Mouse (Mus musculus): ENCODE results near the gene Steap1.

The Steap1 gene

GRCm38 (mm10) chr5:5748866-5749682 is at the start of gene Steap1:
Gene Steap1 (minus strand): TSS chr5:5749326.
- peak; percentile 92 for DNase-seq

GRCm38 (mm10) chr5:5787106-5787505 is 38.0 kb upstream of the Steap1 start:
- DNase-seq = no peak

GRCm38 (mm10) chr5:5756392-5757019 is 7.4 kb upstream of the Steap1 start:
- no peak for DNase-seq

GRCm38 (mm10) chr5:5755039-5755438 is 5.9 kb upstream of the Steap1 start:
- peak; percentile 57 for DNase-seq

GRCm38 (mm10) chr5:5749772-5750222 is 671 bp upstream of the Steap1 start:
- DNase-seq = peak; percentile 57

GRCm38 (mm10) chr5:5734445-5734844 is 14.7 kb downstream of the Steap1 start:
- DNase-seq = no peak

GRCm38 (mm10) chr5:5732858-5733257 is 16.3 kb downstream of the Steap1 start:
- no peak for DNase-seq

GRCm38 (mm10) chr5:5732208-5732607 is 16.9 kb downstream of the Steap1 start:
- DNase-seq = no peak

GRCm38 (mm10) chr5:5729904-5730303 is 19.2 kb downstream of the Steap1 start:
- peak; percentile 71 for DNase-seq

GRCm38 (mm10) chr5:5722217-5722616 is 26.9 kb downstream of the Steap1 start:
- DNase-seq = no peak

- no peak for DNase-seq
Measured at GRCm38 (mm10) chr5:5711032-5711431, 38.1 kb downstream of the Steap1 start.

GRCm38 (mm10) chr5:5707341-5708278 is 41.5 kb downstream of the Steap1 start:
- DNase-seq = no peak

GRCm38 (mm10) chr5:5705019-5705418 is 44.1 kb downstream of the Steap1 start:
- no peak for DNase-seq

GRCm38 (mm10) chr5:5700386-5700785 is 48.7 kb downstream of the Steap1 start:
- no peak for DNase-seq

GRCm38 (mm10) chr5:5698830-5699229 is 50.3 kb downstream of the Steap1 start:
- DNase-seq = no peak

- no peak for DNase-seq
Measured at GRCm38 (mm10) chr5:5695401-5695942, 53.7 kb downstream of the Steap1 start.

- DNase-seq = peak; percentile 76
Measured at GRCm38 (mm10) chr5:5693956-5694653, 55.0 kb downstream of the Steap1 start, which contains the start of gene Steap2. Gene Steap2 (minus strand): TSS chr5:5694578.

GRCm38 (mm10) chr5:5693541-5693955 is 55.6 kb downstream of the Steap1 start:
- DNase-seq = no peak

GRCm38 (mm10) chr5:5692167-5692738 is 56.9 kb downstream of the Steap1 start:
- DNase-seq = no peak

GRCm38 (mm10) chr5:5688945-5689540 is 60.1 kb downstream of the Steap1 start:
- no peak for DNase-seq

GRCm38 (mm10) chr5:5688228-5688627 is 60.9 kb downstream of the Steap1 start:
- DNase-seq = no peak
